Mouse (Mus musculus) thymus, postnatal 25 days (tissue): ENCODE results near the gene Atp5d.

Experiments
- DNase-seq: peaks from one replicate; pipeline ENCODE4 v3.0.0; 2022

The Atp5d gene

GRCm38 (mm10) chr10:80138553-80139438 lies at the start of gene Atp5d:
Gene Atp5d (plus strand): TSS chr10:80138632.
- DNase-seq = peak; percentile 66

- DNase-seq = no peak
Measured at GRCm38 (mm10) chr10:80089146-80089545, 49.3 kb upstream of the Atp5d start.

GRCm38 (mm10) chr10:80091527-80091926 lies 46.9 kb upstream of the Atp5d start:
- no peak for DNase-seq

- DNase-seq = no peak
Measured at GRCm38 (mm10) chr10:80092690-80093089, 45.7 kb upstream of the Atp5d start.

GRCm38 (mm10) chr10:80094085-80094484 lies 44.3 kb upstream of the Atp5d start:
- no peak for DNase-seq

GRCm38 (mm10) chr10:80094684-80095083 lies 43.7 kb upstream of the Atp5d start:
- DNase-seq = no peak

GRCm38 (mm10) chr10:80095547-80095946 lies 42.9 kb upstream of the Atp5d start:
- DNase-seq = no peak

GRCm38 (mm10) chr10:80097275-80097674 lies 41.2 kb upstream of the Atp5d start:
- no peak for DNase-seq

GRCm38 (mm10) chr10:80098630-80099029 lies 39.8 kb upstream of the Atp5d start:
- DNase-seq = no peak

GRCm38 (mm10) chr10:80100982-80101381 lies 37.5 kb upstream of the Atp5d start:
- no peak for DNase-seq

GRCm38 (mm10) chr10:80102216-80102915 lies 36.1 kb upstream of the Atp5d start:
- DNase-seq = peak; percentile 91

GRCm38 (mm10) chr10:80103032-80103431 lies 35.4 kb upstream of the Atp5d start:
- DNase-seq = no peak

- DNase-seq = no peak
Measured at GRCm38 (mm10) chr10:80104181-80104580, 34.3 kb upstream of the Atp5d start.

GRCm38 (mm10) chr10:80105460-80105859 lies 33.0 kb upstream of the Atp5d start, which contains the start of gene Sbno2:
Gene Sbno2 (minus strand): TSS chr10:80105571.
- DNase-seq = no peak

GRCm38 (mm10) chr10:80105926-80106325 lies 32.5 kb upstream of the Atp5d start:
- DNase-seq = no peak

- DNase-seq = no peak
Measured at GRCm38 (mm10) chr10:80107678-80108077, 30.8 kb upstream of the Atp5d start.

- DNase-seq = peak; percentile 93
Measured at GRCm38 (mm10) chr10:80114341-80115284, 23.8 kb upstream of the Atp5d start.

GRCm38 (mm10) chr10:80115290-80115943 lies 23.0 kb upstream of the Atp5d start, which contains the start of gene Stk11:
Gene Stk11 (plus strand): TSS chr10:80115803.
- peak; percentile 98 for DNase-seq

GRCm38 (mm10) chr10:80115944-80116335 lies 22.5 kb upstream of the Atp5d start:
- DNase-seq = no peak

- DNase-seq = peak; percentile 39
Measured at GRCm38 (mm10) chr10:80116563-80116926, 21.9 kb upstream of the Atp5d start.

- no peak for DNase-seq
Measured at GRCm38 (mm10) chr10:80116927-80117691, 21.3 kb upstream of the Atp5d start.
